ENCODE assay signal across 7 mouse cellular contexts in genomic region chr19:46762291-46762991, GRCm38 (mm10). TPM values are rescaled to one million over a fixed set of nuclear protein-coding genes. Genes with fewer than 3 reads are reported as not detected.
DNase-seq lines count a peak whose midpoint lies in the region; ATAC-seq and TF ChIP-seq lines count a peak whose summit lies in the region.

No protein-coding gene starts in this region.

- DNase-seq in ES-E14 (ENCODE audit: low read depth, low spot score) = no peak
- peak; percentile 35 to 36 for DNase-seq in adrenal gland, postnatal 36 days
- DNase-seq in layer of hippocampus, postnatal 36 days = peak; percentile 19 to 51
- peak; percentile 33 for DNase-seq in mesoderm, embryonic 11.5 days (ENCODE audit: low read depth, low spot score)
- peak; percentile 38 for DNase-seq in right cerebral cortex, postnatal 4 days

- H3K27ac ChIP-seq in ES-E14 (ENCODE audit: insufficient read depth, low read depth, low read length, poor library complexity, severe bottlenecking) = no peak overlapping the region
- H3K27ac ChIP-seq in hindbrain, embryonic 12.5 days = peak overlapping the region; percentile 91

- 2% methylated on average over 50 of the region's 50 CpGs for WGBS in hindbrain, embryonic 12.5 days

- H3K9ac ChIP-seq in ES-E14 (ENCODE audit: insufficient read depth, low read depth, low read length, poor library complexity, severe bottlenecking) = peak overlapping the region; percentile 81
- peak overlapping the region; percentile 77 for H3K9ac ChIP-seq in hindbrain, embryonic 12.5 days

- peak overlapping the region; percentile 97 for H3K4me2 ChIP-seq in hindbrain, embryonic 12.5 days (replicated peaks)

- peak overlapping the region; percentile 77 to 97 for H3K4me3 ChIP-seq in ES-E14 (ENCODE audit: insufficient read depth in 1 of 2, low read depth in 1 of 2, low read length in 2 of 2, poor library complexity in 1 of 2, severe bottlenecking in 1 of 2)
- H3K4me3 ChIP-seq in hindbrain, embryonic 12.5 days = peak overlapping the region; percentile 80

- in situ Hi-C loops in ES-E14 (cut with MboI; ENCODE audit: low sequenced_read_pairs in 2 of 2, unreplicated experiment in 2 of 2) = loop anchor here (5.0 to 10.0 kb wide), 3 partner anchors 102 to 222 kb away; no protein-coding TSS in a partner anchor

- peaks cover 5 to 6% of the 10 kb centered on the region in 2 experiments; a peak in 3 of 4 replicates for H3K4me1 ChIP-seq in ES-E14 (ENCODE audit: control insufficient read depth in 2 of 2, insufficient read depth in 2 of 2, low read length in 2 of 2, poor library complexity in 1 of 2)
- peaks cover 32% of the 10 kb centered on the region for H3K4me1 ChIP-seq in hindbrain, embryonic 12.5 days

- H3K36me3 ChIP-seq in ES-E14 (ENCODE audit: control insufficient read depth, insufficient read depth, low read length, poor library complexity, severe bottlenecking) = no peaks in the 10 kb centered on the region
- H3K36me3 ChIP-seq in hindbrain, embryonic 12.5 days = no peaks in the 10 kb centered on the region

- H3K27me3 ChIP-seq in hindbrain, embryonic 12.5 days = peaks cover 22% of the 10 kb centered on the region

- peak; percentile 4; the same call in 1 of the 2 replicates for ATAC-seq in erythroid progenitor cell, adult 5-6 weeks (replicated peaks; ENCODE audit: low FRiP score, poor library complexity, severe bottlenecking)
- ATAC-seq in hindbrain, embryonic 12.5 days (ENCODE audit: low FRiP score) = no peak

- H3K9me3 ChIP-seq in ES-E14 (ENCODE audit: control insufficient read depth, insufficient read depth, low read depth, low read length) = no peaks in the 10 kb centered on the region
- no peaks in the 10 kb centered on the region for H3K9me3 ChIP-seq in hindbrain, embryonic 12.5 days (replicated peaks)

TF ChIP-seq in ES-E14, 5 proteins besides CTCF, POLR2A, EP300 and RAD21:
- no peak for TF ChIP-seq ZC3H11A (IDR thresholded peaks at IDR 0.05; ENCODE audit: borderline replicate concordance, low read depth, low read length)
- no peak for TF ChIP-seq ZNF384 (IDR thresholded peaks at IDR 0.05; ENCODE audit: low read depth, low read length)
- TF ChIP-seq MAFK (IDR thresholded peaks at IDR 0.05; ENCODE audit: insufficient read depth, low read depth, low read length) = no peak
- TF ChIP-seq CHD2 (IDR thresholded peaks at IDR 0.05; ENCODE audit: low read depth, low read length) = no peak
- no peak for TF ChIP-seq HCFC1 (IDR thresholded peaks at IDR 0.05; ENCODE audit: borderline replicate concordance, insufficient read depth, low read length)

RNA-seq across cellular contexts. Expression of gene Cnnm2, which starts 1.0 kb away (rescaled TPM):
- total RNA-seq in ES-E14 (2012; rRNA removed) = 43.2 and 75.7 TPM in 2 replicates
- total RNA-seq in adrenal gland, postnatal 36 days (2021) = 10 to 100 TPM; 23.7 to 39.4 TPM
- 35.0 and 39.8 TPM in 2 replicates for total RNA-seq in erythroid progenitor cell, adult 5-6 weeks (2015; ENCODE audit: low replicate concordance)
- 40.1 and 60.7 TPM in 2 replicates for total RNA-seq in erythroid progenitor cell, adult 5-6 weeks (2017; ENCODE audit: low replicate concordance)
- polyA plus RNA-seq in hindbrain, embryonic 12.5 days (2016; fragmentation: Nextera tagmentation; extraction: Ambion mirVana) = 6.9 and 7.2 TPM in 2 replicates
- 10 to 100 TPM; 36.6 to 39.8 TPM for total RNA-seq in layer of hippocampus, postnatal 36 days (2021)

RNA-seq across cellular contexts. Expression of gene As3mt, which starts 55.2 kb away (rescaled TPM):
- 10.2 and 11.0 TPM in 2 replicates for total RNA-seq in ES-E14 (2012; rRNA removed)
- 100 to 1,000 TPM in 1 of 2 experiments, 10 to 100 TPM in 1; 93.6 to 101 TPM for total RNA-seq in adrenal gland, postnatal 36 days (2021)
- total RNA-seq in erythroid progenitor cell, adult 5-6 weeks (2015; ENCODE audit: low replicate concordance) = 2.5 and 10.9 TPM in 2 replicates
- total RNA-seq in erythroid progenitor cell, adult 5-6 weeks (2017; ENCODE audit: low replicate concordance) = 1.2 and 2.0 TPM in 2 replicates
- 31.1 and 32.0 TPM in 2 replicates for polyA plus RNA-seq in hindbrain, embryonic 12.5 days (2016; fragmentation: Nextera tagmentation; extraction: Ambion mirVana)
- 10 to 100 TPM; 21.3 to 22.4 TPM for total RNA-seq in layer of hippocampus, postnatal 36 days (2021)
